Mouse (Mus musculus) C2C12 (cell line): Measurements from ENCODE around the gene Krtap28-10.

ENCODE experiments used
- CTCF ChIP-seq: IDR thresholded peaks from one replicate; pipeline ENCODE4 v1.5.1; 2011; ENCODE audit not compliant: control insufficient read depth, insufficient read depth, insufficient read length
- FOSL1 ChIP-seq: IDR thresholded peaks from one replicate; pipeline ENCODE4 v1.8.0; 2011; ENCODE audit warnings: mild to moderate bottlenecking, low read length; ENCODE audit not compliant: poor library complexity, insufficient read depth, severe bottlenecking
- MYOD1 ChIP-seq: IDR thresholded peaks from one replicate; pipeline ENCODE4 v1.6.1; 2011; ENCODE audit warnings: low read depth; ENCODE audit not compliant: control insufficient read depth, insufficient read length
- USF1 ChIP-seq: IDR thresholded peaks from one replicate; pipeline ENCODE4 v1.6.1; 2011; ENCODE audit warnings: low read depth, mild to moderate bottlenecking, control low read depth, moderate library complexity

DNA sequence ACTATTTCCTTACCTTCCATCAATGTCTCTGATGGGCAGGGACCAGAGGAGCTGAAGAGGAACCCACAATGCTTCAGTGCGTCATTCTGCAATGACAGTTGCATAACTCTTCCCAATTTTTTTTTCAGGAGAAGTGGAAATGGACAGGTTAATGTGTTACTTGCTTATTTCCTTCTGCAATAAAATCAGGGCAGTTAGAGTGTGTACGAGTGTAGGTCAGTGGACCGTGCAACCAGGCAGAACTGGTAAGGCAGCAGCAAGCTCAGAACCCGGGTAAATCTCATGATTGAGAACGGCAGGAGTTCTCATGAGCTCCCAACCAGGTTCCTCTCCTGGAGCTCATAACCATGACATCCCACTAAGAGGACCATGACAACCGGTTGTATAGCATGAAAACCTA, 50.2 kb downstream of the Krtap28-10 start:
- TF ChIP-seq CTCF (no peak), FOSL1 (no peak), USF1 (no peak), MYOD1 (no peak)
